Mouse (Mus musculus): Measurements from ENCODE around the gene Gm28635. TPM values are rescaled to one million over a fixed set of nuclear protein-coding genes. Genes with fewer than 3 reads are reported as not detected.

Gene Gm28635
- polyA plus RNA-seq, 1 experiment: not detected

DNA sequence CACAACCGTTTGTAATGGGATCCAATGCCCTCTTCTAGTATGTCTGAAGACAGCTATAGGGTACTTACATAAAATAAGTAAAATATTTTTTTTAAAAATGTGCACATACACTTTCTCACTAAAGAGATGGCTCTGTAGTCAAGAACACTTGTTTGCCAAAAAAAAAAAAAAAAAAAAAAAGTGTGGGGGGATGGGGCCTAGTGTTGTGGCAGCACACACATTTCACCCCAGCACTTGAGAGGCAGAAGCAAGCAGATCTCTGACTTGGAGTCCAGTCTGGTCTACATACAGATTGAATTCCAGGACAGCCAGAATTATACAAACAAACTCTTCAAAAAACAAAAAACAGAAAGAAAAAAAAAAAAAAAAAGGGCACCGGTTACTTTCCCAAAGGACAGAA lies 42.9 kb upstream of the Gm28635 start:
- TF ChIP-seq CTCF (IDR thresholded peaks at IDR 0.05; ENCODE audit: extremely low read depth, insufficient read depth, insufficient read length, insufficient replicate concordance): no peak
- no peak for TF ChIP-seq POLR2A (IDR thresholded peaks at IDR 0.05; ENCODE audit: low read depth, low read length)
- no peak overlapping the region for H3K4me3 ChIP-seq (ENCODE audit: extremely low read depth, insufficient read depth, insufficient read length)
- H3K4me1 ChIP-seq (ENCODE audit: control insufficient read depth, insufficient read depth, insufficient read length): peaks cover 4% of the 10 kb centered on the region
- H3K36me3 ChIP-seq (ENCODE audit: control insufficient read depth, insufficient read depth, low read length): peaks cover 13% of the 10 kb centered on the region
- H3K27ac ChIP-seq (ENCODE audit: insufficient read depth, low read length): no peak overlapping the region
- DNase-seq (ENCODE audit: low read depth in 1 of 2, low spot score in 2 of 2): no peak
- H3K27me3 ChIP-seq (ENCODE audit: control insufficient read depth, insufficient read depth, low read length): no peaks in the 10 kb centered on the region
- 97% methylated on average over 2 of the region's 2 CpGs for WGBS

- H3K27me3 ChIP-seq (ENCODE audit: control insufficient read depth, insufficient read depth, low read length): no peaks in the 10 kb centered on the region
- no peak for DNase-seq (ENCODE audit: low read depth in 1 of 2, low spot score in 2 of 2)
- peaks cover 3% of the 10 kb centered on the region for H3K4me1 ChIP-seq (ENCODE audit: control insufficient read depth, insufficient read depth, insufficient read length)
- peaks cover 1% of the 10 kb centered on the region; the same call in 1 of the 2 replicates for H3K36me3 ChIP-seq (ENCODE audit: control insufficient read depth, insufficient read depth, low read length)
- no peak overlapping the region for H3K27ac ChIP-seq (ENCODE audit: insufficient read depth, low read length)
- TF ChIP-seq CTCF (IDR thresholded peaks at IDR 0.05; ENCODE audit: extremely low read depth, insufficient read depth, insufficient read length, insufficient replicate concordance) (no peak), POLR2A (IDR thresholded peaks at IDR 0.05; ENCODE audit: low read depth, low read length) (no peak)
- WGBS: 90% methylated on average over 4 of the region's 4 CpGs
- no peak overlapping the region for H3K4me3 ChIP-seq (ENCODE audit: extremely low read depth, insufficient read depth, insufficient read length)
These were observed 39.5 kb upstream of the Gm28635 start for GRCm38 (mm10) chr2:84717357-84717756.

GRCm38 (mm10) chr2:84716423-84717355 lies 38.8 kb upstream of the Gm28635 start:
- TF ChIP-seq CTCF (IDR thresholded peaks at IDR 0.05; ENCODE audit: extremely low read depth, insufficient read depth, insufficient read length, insufficient replicate concordance): no peak
- no peak for TF ChIP-seq POLR2A (IDR thresholded peaks at IDR 0.05; ENCODE audit: low read depth, low read length)
- Histone ChIP-seq H3K27me3 (ENCODE audit: control insufficient read depth, insufficient read depth, low read length) (no peaks in the 10 kb centered on the region), H3K27ac (ENCODE audit: insufficient read depth, low read length) (peak overlapping the region; percentile 90), H3K4me1 (ENCODE audit: control insufficient read depth, insufficient read depth, insufficient read length) (peaks cover 3% of the 10 kb centered on the region), H3K4me3 (ENCODE audit: extremely low read depth, insufficient read depth, insufficient read length) (peak overlapping the region; percentile 98; the same call in 1 of the 2 replicates), H3K36me3 (ENCODE audit: control insufficient read depth, insufficient read depth, low read length) (peaks cover 1% of the 10 kb centered on the region; the same call in 1 of the 2 replicates)
- WGBS: 14% methylated on average over 9 of the region's 9 CpGs
- DNase-seq (ENCODE audit: low read depth in 1 of 2, low spot score in 2 of 2): no peak

DNA sequence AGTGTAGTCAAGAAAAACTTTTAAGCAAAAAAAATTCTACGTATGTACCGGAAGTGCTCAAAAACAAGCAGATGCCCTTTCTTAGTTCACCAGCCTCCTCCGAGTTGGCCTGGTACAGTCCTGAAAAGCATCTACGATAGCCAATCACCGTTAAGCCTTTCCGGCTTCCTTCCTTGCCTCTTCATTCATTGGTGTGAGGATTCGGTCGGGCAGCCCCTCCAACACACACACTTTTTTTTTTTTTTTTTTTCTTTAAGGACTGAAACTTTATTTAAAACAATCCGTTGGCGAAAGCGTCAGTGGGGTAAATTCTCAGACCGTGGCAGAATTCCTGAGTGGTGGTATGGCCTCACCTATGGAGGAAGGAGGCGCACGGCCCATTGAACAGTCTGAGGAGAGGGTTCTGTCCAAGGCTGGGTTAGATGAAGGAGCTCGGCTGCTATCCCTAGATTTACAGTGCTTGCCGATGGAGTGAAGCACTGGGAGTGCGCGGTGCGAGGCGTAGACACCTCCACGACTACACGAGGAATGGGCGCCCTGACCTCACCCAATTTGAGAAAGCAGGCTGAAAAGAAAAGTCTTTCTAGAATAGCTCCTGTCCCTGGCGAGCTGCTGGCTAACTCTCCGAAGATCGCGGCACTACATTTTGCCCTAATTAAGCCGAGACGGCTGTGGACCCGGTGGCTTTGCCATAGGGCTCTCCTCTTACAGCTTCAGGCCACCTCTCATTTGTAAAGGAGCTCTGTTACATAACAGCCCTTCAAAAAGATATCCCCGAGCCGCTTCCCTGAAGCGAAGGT lies 37.9 kb upstream of the Gm28635 start:
- peaks cover 3% of the 10 kb centered on the region for H3K4me1 ChIP-seq (ENCODE audit: control insufficient read depth, insufficient read depth, insufficient read length)
- under 1% methylated on average over 33 of the region's 33 CpGs for WGBS
- peak; percentile 74 to 98 for DNase-seq (ENCODE audit: low read depth in 1 of 2, low spot score in 2 of 2)

DNA sequence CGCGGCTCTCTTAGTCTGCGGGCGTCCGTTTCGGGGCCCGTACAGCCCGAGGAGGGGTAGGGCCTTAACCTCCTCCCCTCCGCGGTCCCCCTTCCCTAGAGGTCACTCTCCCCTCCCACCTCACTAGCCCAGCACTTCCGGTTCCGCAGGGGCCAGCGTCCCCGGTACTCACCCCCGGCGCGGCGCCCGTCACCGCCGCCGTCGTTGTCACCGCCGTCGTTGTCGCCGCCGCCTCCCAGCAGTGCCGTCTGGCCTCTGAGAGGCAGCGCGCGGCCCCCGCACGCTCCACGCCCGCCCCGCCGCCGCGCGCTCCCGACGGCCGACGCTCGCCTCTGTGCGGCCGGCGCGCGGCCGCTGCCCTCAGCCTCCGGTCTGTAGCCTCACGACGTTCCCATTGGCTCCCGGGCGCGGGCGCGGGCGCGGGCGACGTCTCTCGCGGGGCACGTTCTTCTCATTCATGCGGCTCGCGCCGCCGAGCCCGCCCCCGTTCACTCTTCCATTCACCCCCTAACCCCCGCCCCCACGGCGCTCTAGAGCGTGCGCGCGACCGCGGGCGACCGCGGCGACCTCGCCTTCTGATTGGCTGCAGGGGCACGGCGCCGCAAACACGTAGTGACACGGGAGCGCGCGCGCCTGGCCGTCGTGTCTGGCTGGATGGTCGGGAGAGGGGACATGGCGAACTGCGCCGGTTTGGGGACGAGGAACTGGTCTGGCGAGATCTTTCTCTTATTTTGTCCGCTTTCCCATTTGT lies 37.1 kb upstream of the Gm28635 start, which contains the start of gene Zdhhc5:
Gene Zdhhc5 (minus strand): TSS at position 370 of the 751 bp plus-strand sequence.
- no peak for TF ChIP-seq CTCF (IDR thresholded peaks at IDR 0.05; ENCODE audit: extremely low read depth, insufficient read depth, insufficient read length, insufficient replicate concordance)
- peak; percentile 89 for TF ChIP-seq POLR2A (IDR thresholded peaks at IDR 0.05; ENCODE audit: low read depth, low read length)
- peak; percentile 96 to 97 for DNase-seq (ENCODE audit: low read depth in 1 of 2, low spot score in 2 of 2)
- Histone ChIP-seq H3K4me3 (ENCODE audit: extremely low read depth, insufficient read depth, insufficient read length) (peak within 1 kb of the TSS; percentile 98), H3K27me3 (ENCODE audit: control insufficient read depth, insufficient read depth, low read length) (no peaks in the 10 kb centered on the region), H3K4me1 (ENCODE audit: control insufficient read depth, insufficient read depth, insufficient read length) (peaks cover 3% of the 10 kb centered on the region), H3K36me3 (ENCODE audit: control insufficient read depth, insufficient read depth, low read length) (peaks cover 6% of the 10 kb centered on the region), H3K27ac (ENCODE audit: insufficient read depth, low read length) (peak within 1 kb of the TSS; percentile 94)
- under 1% methylated on average over 104 of the region's 107 CpGs for WGBS

More for the DNA sequence above, 37.9 kb upstream of the Gm28635 start:
- Histone ChIP-seq H3K36me3 (ENCODE audit: control insufficient read depth, insufficient read depth, low read length) (peaks cover 2% of the 10 kb centered on the region), H3K27ac (ENCODE audit: insufficient read depth, low read length) (peak overlapping the region; percentile 94), H3K27me3 (ENCODE audit: control insufficient read depth, insufficient read depth, low read length) (no peaks in the 10 kb centered on the region), H3K4me3 (ENCODE audit: extremely low read depth, insufficient read depth, insufficient read length) (peak overlapping the region; percentile 98)
- TF ChIP-seq POLR2A (IDR thresholded peaks at IDR 0.05; ENCODE audit: low read depth, low read length) (no peak), CTCF (IDR thresholded peaks at IDR 0.05; ENCODE audit: extremely low read depth, insufficient read depth, insufficient read length, insufficient replicate concordance) (no peak)

DNA sequence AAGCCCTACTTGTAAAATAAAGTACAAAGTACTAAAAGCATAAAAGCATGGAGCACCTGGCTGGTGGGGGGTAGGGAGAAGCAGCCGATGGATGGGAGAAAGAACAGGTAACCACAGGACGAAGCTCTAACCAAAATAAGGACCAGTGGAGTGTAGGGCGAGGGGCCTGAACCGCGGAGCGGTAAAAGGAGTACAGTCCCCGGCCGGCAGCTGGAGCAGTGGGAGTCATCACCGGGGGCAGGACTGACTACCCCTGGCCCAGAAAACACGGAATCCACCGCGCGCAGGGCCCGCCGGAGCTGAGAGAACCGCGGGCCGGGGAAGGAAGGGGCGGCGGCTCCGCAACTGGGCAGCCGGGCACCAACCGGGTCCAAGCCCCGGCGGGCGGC lies 36.6 kb upstream of the Gm28635 start:
- WGBS: 0% methylated on average over 23 of the region's 26 CpGs

More for the DNA sequence above, 36.6 kb upstream of the Gm28635 start:
- H3K4me1 ChIP-seq (ENCODE audit: control insufficient read depth, insufficient read depth, insufficient read length): peaks cover 3% of the 10 kb centered on the region
- no peaks in the 10 kb centered on the region for H3K27me3 ChIP-seq (ENCODE audit: control insufficient read depth, insufficient read depth, low read length)
- no peak for DNase-seq (ENCODE audit: low read depth in 1 of 2, low spot score in 2 of 2)
- H3K4me3 ChIP-seq (ENCODE audit: extremely low read depth, insufficient read depth, insufficient read length): peak overlapping the region; percentile 76
- TF ChIP-seq POLR2A (IDR thresholded peaks at IDR 0.05; ENCODE audit: low read depth, low read length) (no peak), CTCF (IDR thresholded peaks at IDR 0.05; ENCODE audit: extremely low read depth, insufficient read depth, insufficient read length, insufficient replicate concordance) (no peak)
- H3K27ac ChIP-seq (ENCODE audit: insufficient read depth, low read length): peak overlapping the region; percentile 93
- H3K36me3 ChIP-seq (ENCODE audit: control insufficient read depth, insufficient read depth, low read length): peaks cover 8% of the 10 kb centered on the region
